Mouse (Mus musculus): ENCODE data around the gene 4930578G10Rik. TPM values are rescaled to one million over a fixed set of nuclear protein-coding genes. Genes with fewer than 3 reads are reported as not detected.

4930578G10Rik gene
- total RNA-seq, 2 experiments from 2014 or later: 1.8 to 2.2 TPM

DNA sequence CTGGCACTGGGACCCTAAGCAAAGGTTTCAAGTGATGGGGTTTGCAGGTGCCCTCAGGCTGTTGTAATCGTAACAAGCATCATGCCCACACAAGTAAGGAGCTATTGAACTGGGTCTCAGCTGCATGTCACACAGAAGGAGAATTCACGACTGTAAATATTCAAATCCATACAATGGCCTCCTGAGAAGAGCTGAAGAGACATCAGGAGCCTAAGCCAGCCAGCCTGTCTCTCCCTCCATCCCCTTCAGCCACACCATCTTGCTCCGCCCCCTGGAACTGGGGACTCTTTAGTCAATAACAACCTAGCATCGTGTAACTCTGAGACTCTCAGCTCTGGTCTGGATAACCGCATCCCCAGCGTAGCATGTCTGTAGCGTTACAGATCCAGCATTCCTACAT, 155.8 kb downstream of the 4930578G10Rik start:
- no peak for DNase-seq (ENCODE audit: low spot score in 2 of 2)
- intact Hi-C loops (cut with DNase I): no loop called here

- no peak for DNase-seq (ENCODE audit: low spot score in 2 of 2)
- intact Hi-C loops (cut with DNase I): no loop called here
Observed at GRCm38 (mm10) chr4:42895118-42895517, 159.8 kb downstream of the 4930578G10Rik start.

Other genes starting within 250 kb of the 4930578G10Rik start
- gene Fam205a2, start 207.4 kb upstream of the 4930578G10Rik start, total RNA-seq (2021): not detected
- not detected for gene Gm10591, start 123.3 kb upstream of the 4930578G10Rik start, total RNA-seq (2021)
- 10 to 100 TPM; 12.5 to 12.9 TPM for gene Gm2564, start 105.8 kb upstream of the 4930578G10Rik start, total RNA-seq (2021)
- gene Ccl27b, start 80.3 kb upstream of the 4930578G10Rik start, total RNA-seq (2021): 1 to 10 TPM; 6.3 to 6.4 TPM
- not detected for gene Il11ra2, start 73.7 kb upstream of the 4930578G10Rik start, total RNA-seq (2021)
- gene Ccl19, start 21.0 kb downstream of the 4930578G10Rik start, total RNA-seq (2021): under 1 TPM in 1 of 2 experiments, not detected in 1; 0.94 TPM
- not detected for gene Ccl21a, start 38.4 kb downstream of the 4930578G10Rik start, total RNA-seq (2021)
- gene Fam205a1, start 118.3 kb downstream of the 4930578G10Rik start, total RNA-seq (2021): under 1 TPM; 0.18 to 0.27 TPM
- gene Gm12394, start 121.2 kb downstream of the 4930578G10Rik start, total RNA-seq (2021): 1 to 10 TPM; 2.3 to 2.7 TPM
- 1 to 10 TPM; 1.9 to 2.4 TPM for gene Fam205c, start 138.7 kb downstream of the 4930578G10Rik start, total RNA-seq (2021)
- 100 to 1,000 TPM; 328 to 359 TPM for gene Phf24, start 181.1 kb downstream of the 4930578G10Rik start, total RNA-seq (2021)
- gene Dnajb5, start 214.3 kb downstream of the 4930578G10Rik start, total RNA-seq (2021): 100 to 1,000 TPM; 225 to 284 TPM
- gene 1700022I11Rik, start 234.1 kb downstream of the 4930578G10Rik start, total RNA-seq (2021): not detected